ENCODE assay signal across 8 mouse cellular contexts in genomic region chr10:121506731-121507583, GRCm38 (mm10). TPM values are rescaled to one million over a fixed set of nuclear protein-coding genes. Genes with fewer than 3 reads are reported as not detected.
DNase-seq lines count a peak whose midpoint lies in the region; ATAC-seq and TF ChIP-seq lines count a peak whose summit lies in the region.

No protein-coding gene starts in this region.

- no peaks in the 10 kb centered on the region for H3K27me3 ChIP-seq in heart, embryonic 10.5 days (ENCODE audit: insufficient read depth, poor library complexity, severe bottlenecking)
- H3K27me3 ChIP-seq in kidney, embryonic 14.5 days (ENCODE audit: control insufficient read depth, insufficient read depth, low read length) = no peaks in the 10 kb centered on the region
- no peaks in the 10 kb centered on the region for H3K27me3 ChIP-seq in lung, embryonic 14.5 days (ENCODE audit: insufficient read depth, low read length)

- H3K4me3 ChIP-seq in left cerebral cortex, adult 2 months = no peak overlapping the region
- no peak overlapping the region for H3K4me3 ChIP-seq in heart, embryonic 10.5 days
- no peak overlapping the region; the same call in 1 of the 2 replicates for H3K4me3 ChIP-seq in kidney, embryonic 14.5 days (ENCODE audit: low read length)
- no peak overlapping the region for H3K4me3 ChIP-seq in lung, embryonic 14.5 days (ENCODE audit: low read depth, low read length)

- intact Hi-C loops in left cerebral cortex, adult 2 months (cut with DNase I) = loop anchor here (2.0 to 5.0 kb wide), 3 partner anchors 35 to 98 kb away; no protein-coding TSS in a partner anchor
- intact Hi-C loops in left cerebral cortex, postnatal 36 days (cut with DNase I) = no loop called here

- H3K36me3 ChIP-seq in heart, embryonic 10.5 days = no peaks in the 10 kb centered on the region
- no peaks in the 10 kb centered on the region for H3K36me3 ChIP-seq in kidney, embryonic 14.5 days (ENCODE audit: control insufficient read depth, insufficient read depth, low read length)
- H3K36me3 ChIP-seq in lung, embryonic 14.5 days (ENCODE audit: insufficient read depth) = no peaks in the 10 kb centered on the region

- peak; percentile 39 to 46 for DNase-seq in left cerebral cortex, adult 2 months (ENCODE audit: extremely low spot score in 1 of 2, low spot score in 2 of 2)
- DNase-seq in left cerebral cortex, postnatal 36 days (ENCODE audit: low spot score in 2 of 2) = no peak
- peak; percentile 21 to 46 for DNase-seq in cerebellum, postnatal 25 days
- peak; percentile 87 for DNase-seq in heart, embryonic 10.5 days (ENCODE audit: low spot score)
- DNase-seq in lung, embryonic 14.5 days = peak; percentile 80
- DNase-seq in ovary, postnatal 14 days (ENCODE audit: low spot score) = peak; percentile 66
- DNase-seq in thymus, postnatal 25 days = peak; percentile 94

- no peaks in the 10 kb centered on the region for H3K9me3 ChIP-seq in heart, embryonic 10.5 days
- H3K9me3 ChIP-seq in kidney, embryonic 14.5 days (ENCODE audit: control insufficient read depth, low read length) = no peaks in the 10 kb centered on the region
- no peaks in the 10 kb centered on the region for H3K9me3 ChIP-seq in lung, embryonic 14.5 days (ENCODE audit: low read depth, low read length)

- H3K9ac ChIP-seq in kidney, embryonic 14.5 days (ENCODE audit: low read depth, low read length) = peak overlapping the region; percentile 23; the same call in 1 of the 2 replicates
- H3K9ac ChIP-seq in lung, embryonic 14.5 days = no peak overlapping the region

- H3K4me1 ChIP-seq in heart, embryonic 10.5 days = peaks cover 49% of the 10 kb centered on the region
- H3K4me1 ChIP-seq in kidney, embryonic 14.5 days (ENCODE audit: control insufficient read depth, insufficient read depth, low read length) = peaks cover 37% of the 10 kb centered on the region
- peaks cover 20% of the 10 kb centered on the region for H3K4me1 ChIP-seq in lung, embryonic 14.5 days (ENCODE audit: insufficient read depth)

- ATAC-seq in kidney, embryonic 14.5 days (ENCODE audit: low FRiP score, low TSS enrichment) = peak; percentile 68
- ATAC-seq in lung, embryonic 14.5 days (ENCODE audit: insufficient read depth) = peak; percentile 52

- WGBS in heart, embryonic 10.5 days = 53% methylated on average over 29 of the region's 29 CpGs
- WGBS in kidney, embryonic 14.5 days = 21% methylated on average over 29 of the region's 29 CpGs
- WGBS in lung, embryonic 14.5 days = 27% methylated on average over 29 of the region's 29 CpGs

- TF ChIP-seq CTCF in left cerebral cortex, adult 2 months (IDR thresholded peaks at IDR 0.05) = no peak
- no peak for TF ChIP-seq CTCF in lung, embryonic 14.5 days (IDR thresholded peaks at IDR 0.05; ENCODE audit: low read depth)

- 0 out of 2 replicates have a peak overlapping the region, but pooled peaks have one; percentile 15 for H3K27ac ChIP-seq in left cerebral cortex, adult 2 months
- peak overlapping the region; percentile 59 for H3K27ac ChIP-seq in heart, embryonic 10.5 days
- peak overlapping the region; percentile 89 for H3K27ac ChIP-seq in kidney, embryonic 14.5 days (ENCODE audit: low read depth, low read length)
- peak overlapping the region; percentile 73 for H3K27ac ChIP-seq in lung, embryonic 14.5 days (ENCODE audit: low read depth)

- peak overlapping the region; percentile 15 for H3K4me2 ChIP-seq in kidney, embryonic 14.5 days (replicated peaks; ENCODE audit: low read depth, low read length)
- peak overlapping the region; percentile 14 for H3K4me2 ChIP-seq in lung, embryonic 14.5 days

RNA-seq across cellular contexts. Expression of gene Rassf3, which starts 30.8 kb away (rescaled TPM):
- 10 to 100 TPM; 39.4 to 40.1 TPM for total RNA-seq in left cerebral cortex, adult 2 months (2021)
- 10 to 100 TPM; 30.8 to 47.3 TPM for total RNA-seq in left cerebral cortex, postnatal 36 days (2021)
- polyA plus RNA-seq in heart, embryonic 10.5 days (2016; fragmentation: Nextera tagmentation; extraction: Ambion mirVana) = 19.6 and 21.1 TPM in 2 replicates
- 8.9 and 13.5 TPM in 2 replicates for polyA plus RNA-seq in kidney, embryonic 14.5 days (2014; fragmentation: Nextera tagmentation; extraction: Ambion mirVana)
- polyA plus RNA-seq in lung, embryonic 14.5 days (2014; fragmentation: Nextera tagmentation; extraction: Ambion mirVana) = 19.8 and 21.0 TPM in 2 replicates

Comparison
In these comparisons a context has a peak if more than half of its experiments do, and no peak if none do; other contexts are left out.
1. DNase-seq: peak in left cerebral cortex, adult 2 months (2 of 2), cerebellum, postnatal 25 days (2 of 2), heart, embryonic 10.5 days (single experiment), lung, embryonic 14.5 days (single experiment), ovary, postnatal 14 days (single experiment) and thymus, postnatal 25 days (single experiment); none in left cerebral cortex, postnatal 36 days (0 of 2).
2. H3K27ac ChIP-seq: peak in every context shown above with its lines; median percentile 89 in kidney, embryonic 14.5 days; 73 in lung, embryonic 14.5 days; 59 in heart, embryonic 10.5 days; 15 in left cerebral cortex, adult 2 months.